Mouse (Mus musculus) MEL (cell line): ENCODE measurements around the gene Tenm3. TPM values are rescaled to one million over a fixed set of nuclear protein-coding genes. Genes with fewer than 3 reads are reported as not detected.

Source experiments
- DNase-seq: peaks from one replicate; pipeline ENCODE4 v3.0.0; 2011; ENCODE audit warnings: low read depth, low spot score
- H3K27ac ChIP-seq: 2 replicates; pipeline ENCODE4 v1.5.1; 2012; ENCODE audit warnings: low read depth, mild to moderate bottlenecking, control low read depth, low read length, moderate library complexity; ENCODE audit not compliant: control insufficient read depth
- H3K27me3 ChIP-seq, 2 experiments: fragments of 150-350 bp in 1 of 2; sonication (generic) in 1 of 2; 2 replicates each; pipeline ENCODE4 v1.6.1; 2012; ENCODE audit warnings: low read length in 2 of 2, mild to moderate bottlenecking in 2 of 2, improper control_type of control experiment in 1 of 2, moderate library complexity in 1 of 2; ENCODE audit not compliant: insufficient read depth in 2 of 2, control insufficient read depth in 1 of 2
- H3K36me3 ChIP-seq, 2 experiments: 2 replicates each; pipeline ENCODE4 v1.6.1; 2012 to 2014; ENCODE audit warnings: low read length in 2 of 2, improper control_type of control experiment in 1 of 2, inconsistent platforms in 1 of 2, mild to moderate bottlenecking in 1 of 2; ENCODE audit not compliant: insufficient read depth in 2 of 2, control insufficient read depth in 1 of 2
- H3K4me1 ChIP-seq, 2 experiments: fragments of 150-350 bp in 1 of 2; sonication (generic) in 1 of 2; 2 replicates each; pipeline ENCODE4 v1.6.1; 2012; ENCODE audit warnings: low read length in 2 of 2, improper control_type of control experiment in 1 of 2, mild to moderate bottlenecking in 1 of 2; ENCODE audit not compliant: insufficient read depth in 2 of 2, control insufficient read depth in 1 of 2
- H3K4me3 ChIP-seq, 2 experiments: fragments of 150-350 bp in 1 of 2; sonication (generic) in 1 of 2; 2 replicates each; pipeline ENCODE4 v1.5.1; 2012; ENCODE audit warnings: low read depth in 2 of 2, low read length in 2 of 2, mild to moderate bottlenecking in 2 of 2, moderate library complexity in 2 of 2, control low read depth in 1 of 2, improper control_type of control experiment in 1 of 2; ENCODE audit not compliant: control insufficient read depth in 1 of 2, insufficient read depth in 1 of 2
- H3K79me2 ChIP-seq: 2 replicates; pipeline ENCODE4 v1.6.1; 2012; ENCODE audit warnings: mild to moderate bottlenecking, low read length, moderate library complexity; ENCODE audit not compliant: control insufficient read depth, poor library complexity, insufficient read depth
- H3K9ac ChIP-seq: 2 replicates; pipeline ENCODE4 v1.6.1; 2012; ENCODE audit warnings: low read depth, mild to moderate bottlenecking, control low read depth, low read length, moderate library complexity; ENCODE audit not compliant: control insufficient read depth, poor library complexity, severe bottlenecking
- H3K9me3 ChIP-seq: fragments of 150-350 bp; sonication (generic); replicated peaks from 2 replicates; pipeline ENCODE4 v1.6.1; 2012; ENCODE audit warnings: mild to moderate bottlenecking, low read length, improper control_type of control experiment, moderate library complexity; ENCODE audit not compliant: insufficient read depth
- CHD1 ChIP-seq: IDR thresholded peaks from 2 replicates; pipeline ENCODE4 v1.6.1; 2012; ENCODE audit warnings: low read depth, mild to moderate bottlenecking, inconsistent platforms, low read length, improper control_type of control experiment
- CHD2 ChIP-seq: IDR thresholded peaks from 2 replicates; pipeline ENCODE4 v1.6.1; 2011; ENCODE audit warnings: low read length, improper control_type of control experiment
- CTCF ChIP-seq, 3 experiments: IDR thresholded peaks in 2 of 3; conservative IDR thresholded peaks in 1 of 3; 2 replicates each; pipeline ENCODE4 v1.5.1; 2011 to 2012; ENCODE audit warnings: low read length in 3 of 3, low read depth in 2 of 3, mild to moderate bottlenecking in 2 of 3, improper control_type of control experiment in 1 of 3, inconsistent platforms in 1 of 3, mixed read lengths in 1 of 3, moderate library complexity in 1 of 3; ENCODE audit not compliant: control insufficient read depth in 1 of 3, insufficient read depth in 1 of 3, poor library complexity in 1 of 3, severe bottlenecking in 1 of 3
- ELF1 ChIP-seq: IDR thresholded peaks from 2 replicates; pipeline ENCODE4 v1.6.1; 2014; ENCODE audit warnings: low read depth, mild to moderate bottlenecking, inconsistent platforms, low read length, improper control_type of control experiment, moderate library complexity
- ETS1 ChIP-seq: IDR thresholded peaks from 2 replicates; pipeline ENCODE4 v1.6.1; 2012; ENCODE audit warnings: low read depth, mild to moderate bottlenecking, inconsistent platforms, low read length, improper control_type of control experiment, moderate library complexity
- GATA1 ChIP-seq: IDR thresholded peaks from 2 replicates; pipeline ENCODE4 v1.6.1; 2011; ENCODE audit warnings: low read depth, low read length, improper control_type of control experiment
- HCFC1 ChIP-seq: IDR thresholded peaks from 2 replicates; pipeline ENCODE4 v1.6.1; 2012; ENCODE audit warnings: low read depth, mild to moderate bottlenecking, inconsistent platforms, low read length, improper control_type of control experiment, moderate library complexity
- JUND ChIP-seq: IDR thresholded peaks from 2 replicates; pipeline ENCODE4 v1.6.1; 2011; ENCODE audit warnings: low read depth, mild to moderate bottlenecking, improper control_type of control experiment, low read length
- KAT2A ChIP-seq: conservative IDR thresholded peaks from 2 replicates; pipeline ENCODE4 v1.6.1; 2012; ENCODE audit warnings: low read depth, low read length, improper control_type of control experiment, inconsistent platforms
- MAFK ChIP-seq: IDR thresholded peaks from 2 replicates; pipeline ENCODE4 v1.6.1; 2011; ENCODE audit warnings: low read depth, mild to moderate bottlenecking, low read length, improper control_type of control experiment, borderline replicate concordance
- MAX ChIP-seq: IDR thresholded peaks from 2 replicates; pipeline ENCODE4 v1.6.1; 2011; ENCODE audit warnings: low read length, improper control_type of control experiment
- MXI1 ChIP-seq: IDR thresholded peaks from 2 replicates; pipeline ENCODE4 v1.6.1; 2011; ENCODE audit warnings: mild to moderate bottlenecking, low read depth, low read length, improper control_type of control experiment
- MYB ChIP-seq: IDR thresholded peaks from 2 replicates; pipeline ENCODE4 v1.6.1; 2011; ENCODE audit warnings: mild to moderate bottlenecking, low read depth, low read length, improper control_type of control experiment
- MYC ChIP-seq: IDR thresholded peaks from 2 replicates; pipeline ENCODE4 v1.6.1; 2011; ENCODE audit warnings: low read depth, mild to moderate bottlenecking, low read length, improper control_type of control experiment, moderate library complexity
- NELFE ChIP-seq: IDR thresholded peaks from 2 replicates; pipeline ENCODE4 v1.6.1; 2011; ENCODE audit warnings: low read depth, low read length, improper control_type of control experiment
- POLR2AphosphoS5 ChIP-seq: IDR thresholded peaks from 2 replicates; pipeline ENCODE4 v1.6.1; 2012; ENCODE audit warnings: low read depth, borderline replicate concordance, mild to moderate bottlenecking, inconsistent platforms, low read length, moderate library complexity, mixed read lengths
- SIN3A ChIP-seq: IDR thresholded peaks from 2 replicates; pipeline ENCODE4 v1.6.1; 2012; ENCODE audit warnings: low read length, improper control_type of control experiment, inconsistent platforms
- SMC3 ChIP-seq: IDR thresholded peaks from 2 replicates; pipeline ENCODE4 v1.6.1; 2011; ENCODE audit warnings: low read depth, low read length, improper control_type of control experiment
- TBP ChIP-seq: IDR thresholded peaks from 2 replicates; pipeline ENCODE4 v1.8.0; 2011; ENCODE audit warnings: low read depth, low read length, improper control_type of control experiment
- TCF12 ChIP-seq: IDR thresholded peaks from 2 replicates; pipeline ENCODE4 v1.6.1; 2014; ENCODE audit warnings: low read depth, mild to moderate bottlenecking, inconsistent platforms, low read length, improper control_type of control experiment, moderate library complexity
- UBTF ChIP-seq: IDR thresholded peaks from 2 replicates; pipeline ENCODE4 v1.6.1; 2012; ENCODE audit warnings: low read depth, mild to moderate bottlenecking, inconsistent platforms, low read length, improper control_type of control experiment, moderate library complexity, borderline replicate concordance; ENCODE audit not compliant: insufficient read depth
- USF1 ChIP-seq: IDR thresholded peaks from 2 replicates; pipeline ENCODE4 v1.6.1; 2014; ENCODE audit warnings: low read depth, mild to moderate bottlenecking, inconsistent platforms, low read length, improper control_type of control experiment, moderate library complexity
- ZNF384 ChIP-seq: IDR thresholded peaks from 2 replicates; pipeline ENCODE4 v1.6.1; 2012; ENCODE audit warnings: low read depth, mild to moderate bottlenecking, inconsistent platforms, low read length, improper control_type of control experiment
- polyA plus RNA-seq, 2 experiments: library from polyadenylated mRNA; stranded (reverse) in 1 of 2; unstranded in 1 of 2; fragments of >175 nt in 1 of 2; fragments of >200 nt in 1 of 2; gene quantifications; 2 replicates each; pipeline versions ENCODE4 v1.2.1 to v1.2.4; 2012; ENCODE audit warnings: low replicate concordance in 2 of 2, low read depth in 1 of 2; ENCODE audit not compliant: insufficient read length in 2 of 2, insufficient read depth in 1 of 2, missing spikeins in 1 of 2
- total RNA-seq: library from RNA; depleted of rRNA; stranded (reverse); fragments of 300-350 nt; gene quantifications from 2 replicates; pipeline ENCODE4 v1.2.3, GENCODE M21; 2012

Gene Tenm3
- total and polyA plus RNA-seq, 3 experiments, result not detected

- H3K4me1 ChIP-seq, result no peaks in the 10 kb centered on the region
- DNase-seq, result no peak
- TF ChIP-seq JUND (no peak), UBTF (no peak), CHD2 (no peak), ZNF384 (no peak), NELFE (no peak), MYC (no peak), KAT2A (no peak), ETS1 (no peak), TCF12 (no peak), CHD1 (no peak), GATA1 (no peak), MAX (no peak), CTCF (IDR thresholded peaks at IDR 0.05 in 2 of 3, conservative IDR thresholded peaks at IDR 0.05 in 1 of 3; ENCODE audit: control insufficient read depth in 1 of 3, insufficient read depth in 1 of 3, low read depth in 2 of 3, low read length in 3 of 3, poor library complexity in 1 of 3, severe bottlenecking in 1 of 3) (no peak), TBP (no peak), ELF1 (no peak), USF1 (no peak), SIN3A (no peak)
- TF ChIP-seq, all 39 proteins: peak for 0
- H3K4me3 ChIP-seq, result no peak overlapping the region
- no peak overlapping the region for H3K9ac ChIP-seq
- no peaks in the 10 kb centered on the region for H3K9me3 ChIP-seq
- no peak overlapping the region for H3K27ac ChIP-seq
- H3K27me3 ChIP-seq, result no peaks in the 10 kb centered on the region
- no peaks in the 10 kb centered on the region for H3K36me3 ChIP-seq
- no peaks in the 10 kb centered on the region for H3K79me2 ChIP-seq
These were observed 490.3 kb downstream of the Tenm3 start for GRCm38 (mm10) chr8:48353458-48353857.

GRCm38 (mm10) chr8:48348901-48349300, 494.9 kb downstream of the Tenm3 start:
- H3K9me3 ChIP-seq, result no peaks in the 10 kb centered on the region
- H3K79me2 ChIP-seq, result no peaks in the 10 kb centered on the region
- TF ChIP-seq JUND, result no peak
- TF ChIP-seq MYB, result no peak
- TF ChIP-seq MXI1, result no peak
- no peak for TF ChIP-seq ZNF384
- TF ChIP-seq POLR2AphosphoS5, result no peak
- no peak for TF ChIP-seq SMC3
- TF ChIP-seq MAFK, result no peak
- TF ChIP-seq HCFC1, result no peak
- TF ChIP-seq KAT2A, result no peak
- no peak for TF ChIP-seq CHD2
- no peak for DNase-seq
- H3K4me3 ChIP-seq, result no peak overlapping the region
- no peak overlapping the region for H3K27ac ChIP-seq
- H3K27me3 ChIP-seq, result no peaks in the 10 kb centered on the region
- no peaks in the 10 kb centered on the region for H3K36me3 ChIP-seq
- no peaks in the 10 kb centered on the region for H3K4me1 ChIP-seq
- no peak overlapping the region for H3K9ac ChIP-seq
